Mouse (Mus musculus) brain, embryonic 14.5 days (tissue): ENCODE results near the gene Cd6. TPM values are rescaled to one million over a fixed set of nuclear protein-coding genes. Genes with fewer than 3 reads are reported as not detected.

Experiments
- DNase-seq: peaks from one replicate; pipeline ENCODE4 v3.0.0-alpha.2; 2011; ENCODE audit warnings: low read depth
- CTCF ChIP-seq: fragments of 200-500 bp; IDR thresholded peaks from 2 replicates; pipeline ENCODE4 v1.5.1; 2012; ENCODE audit warnings: inconsistent platforms, mild to moderate bottlenecking, moderate library complexity, borderline replicate concordance; ENCODE audit not compliant: insufficient read depth, insufficient read length; ENCODE audit errors: extremely low read depth
- POLR2A ChIP-seq: fragments of 200-500 bp; IDR thresholded peaks from 2 replicates; pipeline ENCODE4 v1.6.1; 2012; ENCODE audit warnings: mild to moderate bottlenecking, inconsistent platforms, borderline replicate concordance; ENCODE audit not compliant: poor library complexity, insufficient read depth, insufficient read length, severe bottlenecking; ENCODE audit errors: extremely low read depth
- polyA plus RNA-seq: library from polyadenylated mRNA; depleted of rRNA; stranded (reverse); fragments of >200 nt; gene quantifications from 2 replicates; pipeline ENCODE4 v1.2.3, GENCODE M21; 2012

Cd6 gene
- polyA plus RNA-seq, 1 experiment = not detected

DNA sequence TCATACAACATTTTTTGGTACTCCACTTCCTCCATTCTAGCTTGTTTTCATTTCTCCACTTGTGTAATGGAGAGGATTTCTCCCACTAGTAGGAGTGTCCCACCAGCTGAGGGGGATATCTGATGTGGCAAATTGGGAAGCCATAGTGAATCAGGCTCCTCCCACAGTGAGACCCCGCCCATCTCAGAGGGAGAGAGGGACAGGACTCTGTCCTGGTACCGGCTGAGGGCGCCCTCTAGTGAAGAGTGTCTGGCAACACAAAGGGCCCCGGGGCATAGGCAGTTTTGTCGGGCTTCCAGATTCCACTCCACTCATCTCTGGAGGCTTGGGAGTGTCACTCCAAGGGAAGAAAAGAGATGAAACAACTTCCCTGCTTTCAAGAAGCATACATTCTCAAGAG is 1.6 kb upstream of the Cd6 start:
- TF ChIP-seq POLR2A (no peak), CTCF (peak; percentile 42)
- peak; percentile 39 for DNase-seq

DNA sequence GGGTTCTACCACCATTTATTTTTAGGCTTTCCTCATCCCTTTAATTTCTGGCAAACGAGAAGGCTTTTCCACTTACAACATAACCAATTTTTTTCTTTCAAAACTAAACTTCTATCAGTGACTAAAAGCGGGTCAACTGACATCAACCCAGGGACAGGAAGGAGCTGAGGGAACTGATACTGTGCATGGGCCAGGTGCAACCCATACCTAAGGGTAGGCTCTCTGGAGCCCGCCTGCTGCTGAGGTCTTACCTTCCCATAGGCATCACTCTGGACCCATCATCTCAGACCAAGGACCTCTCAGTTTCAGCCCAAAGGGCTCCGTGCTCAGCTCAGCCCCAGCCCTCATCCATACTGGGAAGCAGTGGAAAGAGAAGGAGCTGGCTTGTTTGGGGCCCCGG is 1.5 kb downstream of the Cd6 start:
- no peak for DNase-seq
- TF ChIP-seq POLR2A = no peak
- no peak for TF ChIP-seq CTCF

DNA sequence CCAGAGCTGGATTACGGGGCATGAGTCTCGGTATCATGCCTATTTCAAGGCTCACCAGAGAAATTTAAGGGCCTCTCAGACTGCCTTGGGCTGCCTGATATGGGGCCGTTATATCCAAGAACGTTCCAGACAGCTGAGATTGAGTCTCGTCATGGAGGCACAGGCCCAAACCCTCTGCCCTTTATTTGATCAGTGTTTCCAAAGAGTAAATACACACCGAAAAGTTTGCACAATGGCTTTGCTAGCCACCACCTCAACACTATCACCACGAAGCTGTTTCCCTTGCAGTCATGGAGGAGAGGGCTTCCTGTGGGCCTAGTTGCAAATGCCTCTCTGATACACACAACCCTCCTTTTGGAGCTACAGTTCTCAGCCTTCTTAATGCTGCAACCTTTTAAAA is 5.8 kb downstream of the Cd6 start:
- TF ChIP-seq CTCF (no peak), POLR2A (no peak)
- DNase-seq = no peak

DNA sequence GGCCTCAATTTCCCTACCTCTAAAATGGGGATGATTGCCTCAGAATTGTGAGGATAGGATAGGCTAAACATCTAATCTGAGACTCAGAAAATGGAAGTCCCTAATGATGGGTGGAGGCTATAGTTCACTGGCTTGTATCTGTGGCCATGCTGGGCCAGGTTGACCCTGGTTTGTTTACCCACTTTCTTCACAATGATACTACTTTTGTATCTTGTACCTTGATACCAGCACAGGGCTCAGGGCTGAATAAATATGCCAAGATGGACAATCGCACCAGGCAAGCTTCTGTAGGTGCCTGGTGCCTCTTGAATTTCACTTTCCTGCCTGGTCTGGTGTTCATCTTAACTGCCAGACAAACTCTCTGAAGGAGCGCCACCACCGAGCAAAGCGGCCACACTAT is 7.3 kb downstream of the Cd6 start:
- TF ChIP-seq POLR2A (no peak), CTCF (no peak)
- DNase-seq = no peak

DNA sequence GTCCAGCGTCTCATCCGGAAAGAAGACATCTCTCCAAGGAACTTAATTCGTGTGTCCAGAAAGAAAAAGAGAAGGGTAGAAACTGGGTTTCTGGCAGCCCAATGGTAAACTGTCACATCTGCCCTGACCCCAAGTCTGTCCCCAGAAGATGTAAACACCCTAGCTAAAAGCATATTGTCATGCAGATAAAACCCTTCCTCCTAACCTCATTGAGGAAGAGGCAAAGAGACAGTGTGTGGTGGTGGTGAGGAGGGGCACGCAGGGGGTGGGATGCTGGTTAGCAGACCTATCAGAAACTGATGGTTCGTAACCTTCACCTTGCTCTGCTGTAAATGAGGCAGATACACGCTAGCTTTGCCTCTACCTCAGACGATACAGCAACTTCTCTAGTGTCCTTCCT is 8.5 kb downstream of the Cd6 start:
- no peak for DNase-seq
- no peak for TF ChIP-seq CTCF
- no peak for TF ChIP-seq POLR2A

DNA sequence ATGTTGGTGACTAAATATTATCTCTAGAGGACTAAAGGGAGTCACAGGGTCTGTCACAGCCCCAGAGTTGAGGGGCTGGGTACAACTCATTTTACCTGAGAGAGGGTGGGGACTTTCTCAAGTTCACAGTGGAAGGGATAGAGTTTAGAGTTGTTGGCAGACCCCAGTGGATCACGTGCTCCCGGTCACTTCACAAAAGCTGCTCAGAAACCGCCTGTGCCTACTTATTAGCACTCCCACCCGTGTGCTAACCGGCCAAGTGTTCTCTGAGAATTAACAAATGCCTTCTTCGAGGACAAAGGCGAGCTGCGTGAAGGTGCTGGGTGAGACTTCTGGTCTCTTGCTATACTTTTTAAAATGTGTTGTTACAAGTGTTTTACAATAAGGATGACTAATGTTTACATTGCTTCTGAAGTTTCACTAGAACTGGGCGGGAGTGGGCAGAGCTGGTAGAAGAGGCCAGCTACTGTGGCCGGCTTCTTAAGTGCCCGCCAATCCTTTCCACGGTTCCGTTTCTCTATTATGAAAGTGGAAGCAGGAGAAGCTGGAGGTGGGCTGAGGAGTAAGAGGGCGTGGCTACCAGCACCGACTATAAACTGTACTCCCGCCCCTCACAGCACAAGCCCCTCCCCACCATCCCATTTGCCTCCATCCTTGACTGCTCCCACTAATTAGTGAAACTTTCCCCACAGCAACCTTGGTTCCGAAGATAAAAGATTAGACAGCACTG is 11.5 kb downstream of the Cd6 start:
- TF ChIP-seq CTCF = no peak
- no peak for TF ChIP-seq POLR2A
- DNase-seq = peak; percentile 61

DNA sequence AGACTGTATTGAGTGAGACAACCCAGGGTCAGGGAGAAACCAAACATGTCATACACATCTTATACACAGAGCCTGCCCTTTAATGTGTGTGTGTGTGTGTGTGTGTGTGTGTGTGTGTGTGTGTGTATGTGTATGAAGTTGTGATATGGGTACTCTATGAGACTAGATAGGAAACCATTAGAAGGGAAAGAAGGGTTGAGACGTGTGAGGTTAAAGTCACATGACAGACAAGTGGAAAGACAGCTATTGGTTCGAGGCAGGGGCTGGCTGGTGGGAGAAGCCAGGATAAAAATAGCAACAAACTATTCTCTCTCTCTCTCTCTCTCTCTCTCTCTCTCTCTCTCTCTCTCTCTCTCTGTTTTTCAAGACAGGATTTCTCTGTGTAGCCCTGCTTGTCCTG is 13.4 kb downstream of the Cd6 start:
- no peak for TF ChIP-seq POLR2A
- TF ChIP-seq CTCF = no peak
- no peak for DNase-seq

DNA sequence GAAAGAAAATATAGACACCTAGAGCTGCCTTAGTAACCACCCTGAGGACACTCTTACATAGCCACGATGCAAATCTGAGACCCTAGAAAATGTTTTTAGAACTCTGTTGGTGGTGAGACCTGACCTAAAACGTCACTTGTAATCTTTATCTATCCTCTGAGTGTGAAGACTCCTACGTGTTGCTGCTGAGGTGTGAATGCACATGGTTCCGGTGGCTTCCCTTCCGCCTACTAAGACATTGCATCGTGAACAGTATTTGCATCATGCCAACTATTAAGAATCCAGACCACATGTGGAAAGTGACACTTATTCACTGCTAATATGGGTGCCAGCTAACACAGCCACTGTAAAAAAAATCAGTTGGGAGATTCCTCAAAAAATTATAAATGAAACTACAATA is 14.0 kb downstream of the Cd6 start:
- no peak for TF ChIP-seq POLR2A
- no peak for TF ChIP-seq CTCF
- no peak for DNase-seq

DNA sequence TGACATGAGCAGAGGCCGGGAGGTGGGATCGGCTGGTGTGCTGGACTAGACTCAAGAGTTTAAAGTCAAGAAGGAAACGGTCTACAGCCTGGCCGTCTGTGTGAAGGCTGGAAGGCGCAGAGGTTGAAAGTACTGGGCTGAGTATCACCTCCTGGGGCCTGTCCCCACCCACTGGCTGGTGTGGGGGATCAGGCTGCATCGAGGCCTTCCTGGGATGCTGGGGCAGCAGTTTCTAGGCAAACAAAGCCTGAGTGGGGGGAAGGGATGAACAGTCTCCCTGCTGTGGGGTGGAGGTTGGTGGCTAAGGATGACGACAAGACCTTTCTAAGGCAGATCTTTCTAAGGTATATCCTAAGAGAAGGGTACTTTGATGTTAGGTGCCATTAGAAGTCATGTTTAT is 16.0 kb downstream of the Cd6 start:
- DNase-seq = no peak
- TF ChIP-seq POLR2A = no peak
- no peak for TF ChIP-seq CTCF

DNA sequence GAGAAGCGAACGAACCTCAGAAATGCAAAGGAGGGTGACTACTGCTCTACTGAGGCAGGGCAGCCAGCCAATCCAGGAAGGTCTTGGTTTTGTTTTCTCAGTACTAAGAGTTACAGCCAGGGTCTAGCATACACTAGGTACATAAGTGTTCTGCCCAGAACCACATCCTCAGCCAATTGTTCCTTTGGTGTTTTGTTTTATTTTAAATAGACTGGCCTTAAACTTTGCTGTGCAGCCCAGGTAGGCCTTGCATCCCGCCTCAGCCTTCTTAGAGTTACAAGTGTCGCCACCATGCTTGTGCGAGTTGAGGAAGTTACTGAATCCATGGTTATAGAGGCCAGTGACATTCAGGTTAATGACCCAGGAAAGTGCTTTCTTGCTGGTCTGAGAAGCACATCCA is 16.8 kb downstream of the Cd6 start:
- TF ChIP-seq CTCF = no peak
- no peak for DNase-seq

DNA sequence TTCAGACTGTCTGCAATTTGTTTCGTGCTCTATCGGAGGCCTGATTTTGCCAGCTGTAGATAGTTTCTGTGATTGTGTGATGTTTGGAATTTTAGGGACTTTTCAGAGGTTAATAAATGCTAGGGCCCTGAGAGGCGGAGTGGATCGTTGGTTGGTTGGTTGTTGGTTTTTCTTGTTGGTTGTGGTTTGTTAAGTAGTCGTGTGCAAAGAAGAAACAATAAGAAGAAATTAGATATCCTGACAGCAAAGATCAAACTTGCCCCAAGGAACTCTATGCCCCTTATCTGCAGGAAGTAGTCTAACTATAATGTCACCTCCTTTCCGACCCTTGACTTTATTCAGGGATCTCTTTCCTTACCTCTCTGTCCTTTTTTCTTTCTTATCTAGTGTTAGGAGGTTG is 18.4 kb downstream of the Cd6 start:
- no peak for DNase-seq
- TF ChIP-seq CTCF = no peak
- TF ChIP-seq POLR2A = no peak

DNA sequence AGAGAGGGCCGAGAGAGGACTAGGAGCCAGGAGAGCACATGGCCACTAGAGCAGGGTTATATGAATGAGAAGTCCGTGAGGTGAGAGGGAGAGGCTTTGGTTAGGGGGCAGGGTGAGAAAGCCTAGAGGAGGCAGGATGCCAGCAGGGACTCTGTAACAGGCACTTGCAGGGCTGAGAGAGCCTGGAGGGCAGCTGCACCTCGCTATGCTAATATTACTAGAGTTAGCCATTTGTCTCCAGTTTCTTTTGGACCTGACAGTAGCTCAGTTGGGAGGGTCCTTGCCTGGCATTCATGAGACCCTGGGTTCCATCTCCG is 19.7 kb downstream of the Cd6 start:
- TF ChIP-seq CTCF = no peak
- DNase-seq = peak; percentile 18
